Mouse (Mus musculus): ENCODE data around the gene Rsbn1l. TPM values are rescaled to one million over a fixed set of nuclear protein-coding genes. Genes with fewer than 3 reads are reported as not detected.

The Rsbn1l gene
- total RNA-seq, 2 experiments from 2014 or later: 31.7 to 42.2 TPM

- no peak for ATAC-seq (ENCODE audit: poor library complexity, severe bottlenecking)
These were observed 112.8 kb downstream of the Rsbn1l start for GRCm38 (mm10) chr5:20843405-20843804.

Other genes with a start within 250 kb of the Rsbn1l start
- gene Phtf2, start 74.3 kb downstream of the Rsbn1l start, total RNA-seq (2015): 4.3 and 6.5 TPM in 2 replicates
- gene Phtf2, start 74.3 kb downstream of the Rsbn1l start, total RNA-seq (2017): 9.3 and 14.6 TPM in 2 replicates
- 32.1 and 37.5 TPM in 2 replicates for gene Tmem60, start 74.2 kb downstream of the Rsbn1l start, total RNA-seq (2015)
- gene Tmem60, start 74.2 kb downstream of the Rsbn1l start, total RNA-seq (2017): 7.5 and 12.2 TPM in 2 replicates
- 86.4 and 89.9 TPM in 2 replicates for gene Ptpn12, start 99.5 kb upstream of the Rsbn1l start, total RNA-seq (2015)
- 35.2 and 48.5 TPM in 2 replicates for gene Ptpn12, start 99.5 kb upstream of the Rsbn1l start, total RNA-seq (2017)
- gene Gsap, start 229.9 kb upstream of the Rsbn1l start, total RNA-seq (2015): 38.0 and 40.0 TPM in 2 replicates
- 41.5 and 45.3 TPM in 2 replicates for gene Gsap, start 229.9 kb upstream of the Rsbn1l start, total RNA-seq (2017)

Data from megakaryocyte, adult 5-6 weeks (primary cell).